Mouse (Mus musculus) CH12.LX (cell line): ENCODE measurements around the gene Fbxo31. TPM values are rescaled to one million over a fixed set of nuclear protein-coding genes. Genes with fewer than 3 reads are reported as not detected.

Experiments
- DNase-seq: peaks from one replicate; pipeline ENCODE4 v3.0.0-alpha.2; 2013; ENCODE audit errors: extremely low read depth
- H3K27ac ChIP-seq: 2 replicates; pipeline ENCODE4 v1.5.1; 2012; ENCODE audit warnings: low read depth, mild to moderate bottlenecking, control low read depth, moderate library complexity; ENCODE audit not compliant: insufficient read depth
- H3K27me3 ChIP-seq: replicated peaks from 2 replicates; pipeline ENCODE3; 2012; ENCODE audit warnings: inconsistent platforms
- H3K36me3 ChIP-seq, 2 experiments: replicated peaks in 1 of 2; 2 replicates each; pipeline versions ENCODE3 to v1.6.1; 2012; ENCODE audit warnings: inconsistent platforms in 1 of 2, low read length in 1 of 2, mild to moderate bottlenecking in 1 of 2, mixed read lengths in 1 of 2, moderate library complexity in 1 of 2; ENCODE audit not compliant: control insufficient read depth in 1 of 2, insufficient read depth in 1 of 2
- H3K4me1 ChIP-seq, 2 experiments: 2 replicates each; pipeline ENCODE4 v1.6.1; 2012; ENCODE audit warnings: inconsistent platforms in 1 of 2, moderate library complexity in 1 of 2; ENCODE audit not compliant: insufficient read depth in 2 of 2, control insufficient read depth in 1 of 2
- H3K4me2 ChIP-seq: 2 replicates; pipeline ENCODE4 v1.6.1; 2012; ENCODE audit warnings: low read depth, mild to moderate bottlenecking, control low read depth; ENCODE audit not compliant: poor library complexity, insufficient read depth, severe bottlenecking
- H3K4me3 ChIP-seq, 3 experiments: fragments of 150-350 bp in 1 of 3; sonication (generic) in 1 of 3; replicated peaks in 1 of 3; 2 replicates each; pipeline versions ENCODE3 to v1.5.1; 2011 to 2012; ENCODE audit warnings: low read depth in 2 of 3, low read length in 2 of 3, mild to moderate bottlenecking in 2 of 3, moderate library complexity in 2 of 3, control low read depth in 1 of 3, improper control_type of control experiment in 1 of 3, inconsistent platforms in 1 of 3, mixed read lengths in 1 of 3; ENCODE audit not compliant: poor library complexity in 1 of 3
- H3K79me2 ChIP-seq: replicated peaks from 2 replicates; pipeline ENCODE4 v1.6.1; 2012; ENCODE audit warnings: mild to moderate bottlenecking, moderate library complexity; ENCODE audit not compliant: control insufficient read depth, poor library complexity, insufficient read depth, severe bottlenecking; ENCODE audit errors: extremely low read depth
- H3K9ac ChIP-seq: 2 replicates; pipeline ENCODE4 v1.6.1; 2012; ENCODE audit warnings: low read depth, mild to moderate bottlenecking, control low read depth, moderate library complexity; ENCODE audit not compliant: insufficient read depth
- H3K9me3 ChIP-seq: replicated peaks from 2 replicates; pipeline ENCODE3; 2012; ENCODE audit warnings: low read length, inconsistent platforms, mixed read lengths
- BHLHE40 ChIP-seq: IDR thresholded peaks from 2 replicates; pipeline ENCODE4 v1.6.1; 2011; ENCODE audit warnings: mild to moderate bottlenecking, low read depth, low read length, improper control_type of control experiment
- CHD1 ChIP-seq: IDR thresholded peaks from 2 replicates; pipeline ENCODE4 v1.6.1; 2012; ENCODE audit warnings: low read depth, low read length, improper control_type of control experiment, inconsistent platforms
- CHD2 ChIP-seq: IDR thresholded peaks from 2 replicates; pipeline ENCODE4 v1.6.1; 2011; ENCODE audit warnings: low read length, improper control_type of control experiment
- CTCF ChIP-seq, 2 experiments: IDR thresholded peaks in 1 of 2; conservative IDR thresholded peaks in 1 of 2; 2 replicates each; pipeline ENCODE4 v1.5.1; 2011 to 2012; ENCODE audit warnings: low read depth in 2 of 2, low read length in 2 of 2, improper control_type of control experiment in 1 of 2, inconsistent platforms in 1 of 2, mild to moderate bottlenecking in 1 of 2, moderate library complexity in 1 of 2
- E2F4 ChIP-seq: IDR thresholded peaks from 2 replicates; pipeline ENCODE4 v1.6.1; 2011; ENCODE audit warnings: low read depth, low read length, improper control_type of control experiment; ENCODE audit not compliant: insufficient replicate concordance
- ELF1 ChIP-seq: IDR thresholded peaks from 2 replicates; pipeline ENCODE4 v1.6.1; 2014; ENCODE audit warnings: low read depth, mild to moderate bottlenecking, inconsistent platforms, low read length, improper control_type of control experiment
- EP300 ChIP-seq: IDR thresholded peaks from 2 replicates; pipeline ENCODE4 v1.6.1; 2011; ENCODE audit warnings: low read length, improper control_type of control experiment
- ETS1 ChIP-seq: conservative IDR thresholded peaks from 2 replicates; pipeline ENCODE4 v1.6.1; 2012; ENCODE audit warnings: low read depth, mild to moderate bottlenecking, inconsistent platforms, low read length, improper control_type of control experiment, moderate library complexity
- GABPA ChIP-seq: IDR thresholded peaks from 2 replicates; pipeline ENCODE4 v1.6.1; 2012; ENCODE audit warnings: low read depth, low read length, improper control_type of control experiment, inconsistent platforms; ENCODE audit not compliant: insufficient replicate concordance
- HCFC1 ChIP-seq: IDR thresholded peaks from 2 replicates; pipeline ENCODE4 v1.6.1; 2012; ENCODE audit warnings: low read depth, mild to moderate bottlenecking, inconsistent platforms, low read length, improper control_type of control experiment
- IRF4 ChIP-seq: IDR thresholded peaks from 2 replicates; pipeline ENCODE4 v1.6.1; 2014; ENCODE audit warnings: low read depth, mild to moderate bottlenecking, inconsistent platforms, low read length, improper control_type of control experiment
- JUN ChIP-seq: IDR thresholded peaks from 2 replicates; pipeline ENCODE4 v1.6.1; 2011; ENCODE audit warnings: low read depth, mild to moderate bottlenecking, low read length, improper control_type of control experiment, moderate library complexity; ENCODE audit not compliant: insufficient read depth
- JUND ChIP-seq: conservative IDR thresholded peaks from 2 replicates; pipeline ENCODE4 v1.6.1; 2011; ENCODE audit warnings: low read depth, low read length, improper control_type of control experiment
- KAT2A ChIP-seq: IDR thresholded peaks from 2 replicates; pipeline ENCODE4 v1.6.1; 2012; ENCODE audit warnings: low read length, improper control_type of control experiment, inconsistent platforms; ENCODE audit not compliant: insufficient replicate concordance
- MAFK ChIP-seq: IDR thresholded peaks from 2 replicates; pipeline ENCODE4 v1.6.1; 2011; ENCODE audit warnings: low read length, improper control_type of control experiment; ENCODE audit not compliant: insufficient replicate concordance
- MAX ChIP-seq: IDR thresholded peaks from 2 replicates; pipeline ENCODE4 v1.6.1; 2011; ENCODE audit warnings: low read length, improper control_type of control experiment
- MAZ ChIP-seq: IDR thresholded peaks from 2 replicates; pipeline ENCODE4 v1.6.1; 2012; ENCODE audit warnings: low read depth, mild to moderate bottlenecking, inconsistent platforms, low read length, improper control_type of control experiment, moderate library complexity
- MEF2A ChIP-seq: IDR thresholded peaks from 2 replicates; pipeline ENCODE4 v1.6.1; 2014; ENCODE audit warnings: low read depth, mild to moderate bottlenecking, inconsistent platforms, low read length, improper control_type of control experiment, borderline replicate concordance
- MXI1 ChIP-seq: IDR thresholded peaks from 2 replicates; pipeline ENCODE4 v1.6.1; 2011; ENCODE audit warnings: mild to moderate bottlenecking, low read depth, low read length, improper control_type of control experiment
- MYC ChIP-seq: IDR thresholded peaks from 2 replicates; pipeline ENCODE4 v1.6.1; 2011; ENCODE audit warnings: low read depth, mild to moderate bottlenecking, improper control_type of control experiment, low read length
- NELFE ChIP-seq: IDR thresholded peaks from 2 replicates; pipeline ENCODE4 v1.6.1; 2011; ENCODE audit warnings: low read depth, low read length, improper control_type of control experiment
- NRF1 ChIP-seq: IDR thresholded peaks from 2 replicates; pipeline ENCODE4 v1.6.1; 2014; ENCODE audit warnings: low read depth, mild to moderate bottlenecking, inconsistent platforms, low read length, improper control_type of control experiment, moderate library complexity
- PAX5 ChIP-seq: IDR thresholded peaks from 2 replicates; pipeline ENCODE4 v1.6.1; 2012; ENCODE audit warnings: low read length, inconsistent platforms, mixed read lengths
- POLR2A ChIP-seq: IDR thresholded peaks from 2 replicates; pipeline ENCODE4 v1.6.1; 2011; ENCODE audit warnings: low read depth, mild to moderate bottlenecking, improper control_type of control experiment, low read length
- POLR2AphosphoS2 ChIP-seq: IDR thresholded peaks from 2 replicates; pipeline ENCODE4 v1.6.1; 2011; ENCODE audit warnings: low read depth, low read length, improper control_type of control experiment
- RAD21 ChIP-seq: IDR thresholded peaks from 2 replicates; pipeline ENCODE4 v1.6.1; 2011; ENCODE audit warnings: low read depth, mild to moderate bottlenecking, low read length, improper control_type of control experiment, moderate library complexity
- RCOR1 ChIP-seq: conservative IDR thresholded peaks from 2 replicates; pipeline ENCODE4 v1.6.1; 2012; ENCODE audit warnings: low read depth, mild to moderate bottlenecking, inconsistent platforms, low read length, improper control_type of control experiment
- SIN3A ChIP-seq: IDR thresholded peaks from 2 replicates; pipeline ENCODE4 v1.6.1; 2012; ENCODE audit warnings: low read length, improper control_type of control experiment, inconsistent platforms
- SMC3 ChIP-seq: IDR thresholded peaks from 2 replicates; pipeline ENCODE4 v1.6.1; 2011; ENCODE audit warnings: low read depth, low read length, improper control_type of control experiment
- TBP ChIP-seq: conservative IDR thresholded peaks from 2 replicates; pipeline ENCODE4 v1.6.1; 2011; ENCODE audit warnings: low read depth, low read length, improper control_type of control experiment
- TCF12 ChIP-seq: IDR thresholded peaks from 2 replicates; pipeline ENCODE4 v1.6.1; 2014; ENCODE audit warnings: low read depth, mild to moderate bottlenecking, inconsistent platforms, low read length, improper control_type of control experiment
- UBTF ChIP-seq: IDR thresholded peaks from 2 replicates; pipeline ENCODE4 v1.6.1; 2012; ENCODE audit warnings: low read depth, mild to moderate bottlenecking, inconsistent platforms, low read length, improper control_type of control experiment, moderate library complexity
- USF1 ChIP-seq: IDR thresholded peaks from 2 replicates; pipeline ENCODE4 v1.6.1; 2014; ENCODE audit warnings: low read depth, mild to moderate bottlenecking, inconsistent platforms, low read length, improper control_type of control experiment
- USF2 ChIP-seq: conservative IDR thresholded peaks from 2 replicates; pipeline ENCODE4 v1.6.1; 2011; ENCODE audit warnings: low read depth, low read length, improper control_type of control experiment
- ZC3H11A ChIP-seq: IDR thresholded peaks from 2 replicates; pipeline ENCODE4 v1.6.1; 2012; ENCODE audit warnings: low read depth, mild to moderate bottlenecking, inconsistent platforms, low read length, improper control_type of control experiment
- ZKSCAN1 ChIP-seq: IDR thresholded peaks from 2 replicates; pipeline ENCODE4 v1.6.1; 2012; ENCODE audit warnings: low read depth, inconsistent platforms, low read length, improper control_type of control experiment, borderline replicate concordance
- ZMIZ1 ChIP-seq: IDR thresholded peaks from 2 replicates; pipeline ENCODE4 v1.6.1; 2012; ENCODE audit warnings: low read depth, mild to moderate bottlenecking, inconsistent platforms, low read length, improper control_type of control experiment
- ZNF384 ChIP-seq: IDR thresholded peaks from 2 replicates; pipeline ENCODE4 v1.6.1; 2012; ENCODE audit warnings: low read depth, low read length, improper control_type of control experiment, inconsistent platforms
- dilution Hi-C: fragments of 300-500 bp; cut with MboI; formaldehyde crosslinking; loops from 2 replicates; pipeline ENCODE4 v1.14.3; 2020; ENCODE audit warnings: low sequenced_read_pairs; ENCODE audit not compliant: extremely low pct_unique_long_range_greater_than_20kb, extremely low pct_ligation_motif_present
- in situ Hi-C: fragments of 300-500 bp; cut with MboI; formaldehyde crosslinking; loops from 3 replicates; pipeline ENCODE4 v1.14.3; 2019; ENCODE audit warnings: low sequenced_read_pairs, low pct_ligation_motif_present, low pct_unique_long_range_greater_than_20kb, mixed read lengths
- polyA plus RNA-seq: library from polyadenylated mRNA; unstranded; fragments of >175 nt; gene quantifications from 2 replicates; pipeline ENCODE4 v1.2.1, GENCODE M21; 2012; ENCODE audit warnings: low read depth; ENCODE audit not compliant: insufficient read length
- total RNA-seq, 2 experiments: library from RNA; depleted of rRNA; stranded (reverse); fragments of 300-350 nt in 1 of 2; fragments of >200 nt in 1 of 2; gene quantifications; 2 replicates each; pipeline ENCODE4 v1.2.3; 2012 to 2014

The Fbxo31 gene
- total RNA-seq (2012; rRNA removed) (13.2 and 13.9 TPM in 2 replicates), total RNA-seq (2014; rRNA removed) (9.2 and 14.2 TPM in 2 replicates), polyA plus RNA-seq (24.7 and 31.9 TPM in 2 replicates)

- Histone ChIP-seq H3K9ac (peak within 1 kb of the TSS; percentile 64), H3K4me2 (peak within 1 kb of the TSS; percentile 74), H3K4me3 (peak within 1 kb of the TSS; percentile 88 to 98 (median 93)), H3K36me3 (peaks cover 0 to 16% of the 10 kb centered on the region in 2 experiments), H3K27me3 (peaks cover 9% of the 10 kb centered on the region), H3K27ac (peak within 1 kb of the TSS; percentile 24), H3K9me3 (no peaks in the 10 kb centered on the region), H3K4me1 (peaks cover 22 to 52% of the 10 kb centered on the region in 2 experiments), H3K79me2 (peaks cover 30% of the 10 kb centered on the region)
- TF ChIP-seq HCFC1 (no peak), E2F4 (no peak), PAX5 (no peak), UBTF (no peak), SMC3 (no peak), IRF4 (no peak), ETS1 (no peak), USF2 (no peak), CHD1 (no peak), JUND (no peak), RCOR1 (no peak), BHLHE40 (peak; percentile 20; the same call in 1 of the 2 replicates), ZKSCAN1 (no peak), USF1 (no peak), MEF2A (0 out of 2 replicates have a peak, but pooled peaks have one; percentile 13), JUN (no peak), MAZ (no peak), CTCF (conservative IDR thresholded peaks at IDR 0.05 in 1 of 2, IDR thresholded peaks at IDR 0.05 in 1 of 2; ENCODE audit: low read depth in 2 of 2, low read length in 2 of 2) (no peak), ZMIZ1 (0 out of 2 replicates have a peak, but pooled peaks have one; percentile 44), MYC (peak; percentile 54; the same call in 1 of the 2 replicates), EP300 (no peak), NRF1 (peak; percentile 85), TCF12 (peak; percentile 75), SIN3A (peak; percentile 14; the same call in 1 of the 2 replicates), TBP (peak; percentile 99), ELF1 (peak; percentile 99), MXI1 (no peak; the same call in 1 of the 2 replicates), GABPA (no peak), MAX (0 out of 2 replicates have a peak, but pooled peaks have one; percentile 38), POLR2A (peak; percentile 84), KAT2A (peak; percentile 82; the same call in 1 of the 2 replicates), POLR2AphosphoS2 (no peak), RAD21 (no peak), ZC3H11A (no peak), NELFE (peak; percentile 85), MAFK (peak; percentile 92), CHD2 (no peak), ZNF384 (no peak)
- DNase-seq = peak; percentile 97
- in situ Hi-C loops = loop anchor here (25.0 kb wide), 1 partner anchor 858 kb away; the partner anchor contains the start of genes Cyba and Mvd
- dilution Hi-C loops = no loop called here
These were observed at the start of gene Fbxo31 for GRCm38 (mm10) chr8:121578676-121579451. Gene Fbxo31, minus strand, starts transcription at chr8:121578806.
